Mouse (Mus musculus) neural tube, embryonic 15.5 days (tissue): ENCODE results near the gene Ror2. TPM values are rescaled to one million over a fixed set of nuclear protein-coding genes. Genes with fewer than 3 reads are reported as not detected.

Experiments
- ATAC-seq: fragments of 200-750 bp; cut with Nextera tagmentation; 2 replicates; pipeline ENCODE4 v1.8.0; 2017; ENCODE audit warnings: mild to moderate bottlenecking, moderate TSS enrichment, moderate library complexity; ENCODE audit not compliant: low FRiP score
- H3K27ac ChIP-seq: fragments of 300-500 bp; sonication (generic); replicated peaks from 2 replicates; pipeline ENCODE4 v1.5.1; 2015; ENCODE audit warnings: mild to moderate bottlenecking, inconsistent platforms
- H3K27me3 ChIP-seq: fragments of 300-500 bp; sonication (generic); replicated peaks from 2 replicates; pipeline ENCODE4 v1.6.1; 2015; ENCODE audit warnings: inconsistent platforms
- H3K36me3 ChIP-seq: fragments of 300-500 bp; sonication (generic); 2 replicates; pipeline ENCODE4 v1.6.1; 2015; ENCODE audit warnings: inconsistent platforms
- H3K4me1 ChIP-seq: fragments of 300-500 bp; sonication (generic); 2 replicates; pipeline ENCODE4 v1.6.1; 2015; ENCODE audit warnings: inconsistent platforms
- H3K4me2 ChIP-seq: fragments of 300-500 bp; sonication (generic); 2 replicates; pipeline ENCODE4 v1.6.1; 2015; ENCODE audit warnings: inconsistent platforms, mild to moderate bottlenecking, moderate library complexity
- H3K4me3 ChIP-seq: fragments of 300-500 bp; sonication (generic); replicated peaks from 2 replicates; pipeline ENCODE4 v1.5.1; 2015; ENCODE audit warnings: mild to moderate bottlenecking, inconsistent platforms
- H3K9ac ChIP-seq: fragments of 300-500 bp; sonication (generic); replicated peaks from 2 replicates; pipeline ENCODE4 v1.6.1; 2015; ENCODE audit warnings: mild to moderate bottlenecking, inconsistent platforms
- H3K9me3 ChIP-seq: fragments of 300-500 bp; sonication (generic); replicated peaks from 2 replicates; pipeline ENCODE4 v1.6.1; 2016; ENCODE audit warnings: inconsistent platforms
- WGBS: fragments of 180-500 bp; shearing (Covaris S2); methylation state at CpG from one replicate; pipeline ENCODE4 v1.1.7; 2015; ENCODE audit warnings: mixed read lengths; 5-methylcytosine and 5-hydroxymethylcytosine counted together
- polyA plus RNA-seq: library from polyadenylated mRNA; unstranded; fragments of >200 nt; fragmentation: Nextera tagmentation; extraction: Ambion mirVana; gene quantifications from 2 replicates; pipeline ENCODE4 v1.2.1, GENCODE M21; 2015

Gene Ror2
- polyA plus RNA-seq, 1 experiment from 2014 or later, result 3.4 TPM

DNA sequence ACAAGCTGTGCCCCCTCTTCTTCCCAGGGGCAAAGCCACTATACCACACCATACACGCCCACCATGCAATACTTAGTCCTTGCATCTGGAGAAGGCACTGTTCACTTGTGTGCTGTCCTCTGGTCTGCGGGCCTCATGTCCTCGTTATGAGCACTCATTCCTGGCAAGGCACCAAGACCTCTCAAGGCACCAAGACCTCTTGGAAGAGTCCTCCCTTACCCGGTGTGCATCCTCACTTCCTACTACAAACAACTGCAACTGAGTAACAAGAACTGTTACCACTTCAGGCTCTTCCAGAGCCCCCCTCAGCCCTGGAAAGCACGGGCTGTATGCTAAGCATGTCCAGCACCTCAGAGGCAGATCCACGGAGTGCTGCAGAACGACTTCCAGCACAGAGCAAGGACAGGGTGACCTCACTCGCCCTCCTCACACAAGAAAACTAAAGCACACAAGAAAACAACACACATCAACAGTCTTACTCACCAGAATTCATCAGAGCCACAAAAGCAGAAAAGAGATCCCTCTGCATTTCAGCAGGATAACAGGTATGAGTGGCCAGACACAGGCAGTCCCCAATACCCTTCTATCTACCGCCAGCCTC is 127.4 kb downstream of the Ror2 start:
- H3K4me2 ChIP-seq, result no peak overlapping the region
- H3K36me3 ChIP-seq, result no peaks in the 10 kb centered on the region
- no peaks in the 10 kb centered on the region for H3K27me3 ChIP-seq
- H3K27ac ChIP-seq, result no peak overlapping the region
- no peak overlapping the region for H3K9ac ChIP-seq
- peaks cover 17% of the 10 kb centered on the region for H3K4me1 ChIP-seq
- H3K9me3 ChIP-seq, result no peaks in the 10 kb centered on the region
- no peak overlapping the region for H3K4me3 ChIP-seq
- 81% methylated on average over 9 of the region's 9 CpGs for WGBS
- ATAC-seq, result no peak

DNA sequence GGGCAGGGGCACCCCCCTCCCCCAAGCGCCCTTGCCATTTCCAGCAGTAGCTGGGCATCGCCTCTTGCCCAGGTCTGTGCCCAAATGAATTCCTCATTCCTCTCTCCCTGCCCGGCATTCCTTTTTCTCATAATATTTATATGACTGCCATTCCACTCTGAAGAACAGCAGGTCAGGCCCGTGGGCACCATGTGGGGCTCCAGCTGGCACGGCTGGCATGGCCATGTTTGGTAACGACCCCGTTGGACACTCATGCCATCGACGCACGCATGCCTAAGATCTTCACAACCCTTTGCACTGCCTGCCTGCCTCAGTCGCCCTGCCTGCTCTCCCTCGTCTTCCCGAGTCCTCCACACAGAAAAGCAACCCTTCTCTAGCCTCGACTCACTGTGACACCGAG is 129.0 kb downstream of the Ror2 start:
- no peak overlapping the region for H3K9ac ChIP-seq
- no peak overlapping the region for H3K4me2 ChIP-seq

DNA sequence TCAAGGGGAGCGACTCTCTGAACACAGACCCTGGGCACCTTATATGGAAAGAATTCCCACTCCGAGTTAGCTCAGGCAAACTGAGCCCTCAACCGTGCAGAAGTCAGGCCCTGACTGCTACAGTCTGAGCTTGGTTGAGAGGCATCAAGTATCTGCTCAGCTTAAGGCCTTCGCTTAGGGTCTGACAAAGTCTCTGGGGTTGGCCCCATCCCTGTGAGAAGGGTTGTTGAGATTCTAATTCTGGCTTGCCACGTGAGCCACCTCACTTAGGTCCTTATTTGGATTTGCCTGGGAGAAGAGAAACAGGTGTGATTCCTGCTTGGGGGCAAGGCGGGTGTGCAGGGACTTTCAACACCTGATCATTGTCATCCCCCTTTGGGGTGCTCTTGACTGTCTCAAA is 129.6 kb downstream of the Ror2 start:
- WGBS, result 91% methylated on average over 6 of the region's 6 CpGs
- Histone ChIP-seq H3K27me3 (no peaks in the 10 kb centered on the region), H3K4me1 (peaks cover 11% of the 10 kb centered on the region), H3K27ac (no peak overlapping the region), H3K36me3 (no peaks in the 10 kb centered on the region), H3K9ac (no peak overlapping the region), H3K4me2 (no peak overlapping the region), H3K4me3 (no peak overlapping the region), H3K9me3 (no peaks in the 10 kb centered on the region)
- ATAC-seq, result no peak

More for the DNA sequence above, 129.0 kb downstream of the Ror2 start:
- no peaks in the 10 kb centered on the region for H3K9me3 ChIP-seq
- no peak for ATAC-seq
- 84% methylated on average over 15 of the region's 15 CpGs for WGBS
- H3K4me1 ChIP-seq, result peaks cover 11% of the 10 kb centered on the region
- H3K4me3 ChIP-seq, result no peak overlapping the region
- no peaks in the 10 kb centered on the region for H3K36me3 ChIP-seq
- no peaks in the 10 kb centered on the region for H3K27me3 ChIP-seq
- no peak overlapping the region for H3K27ac ChIP-seq

DNA sequence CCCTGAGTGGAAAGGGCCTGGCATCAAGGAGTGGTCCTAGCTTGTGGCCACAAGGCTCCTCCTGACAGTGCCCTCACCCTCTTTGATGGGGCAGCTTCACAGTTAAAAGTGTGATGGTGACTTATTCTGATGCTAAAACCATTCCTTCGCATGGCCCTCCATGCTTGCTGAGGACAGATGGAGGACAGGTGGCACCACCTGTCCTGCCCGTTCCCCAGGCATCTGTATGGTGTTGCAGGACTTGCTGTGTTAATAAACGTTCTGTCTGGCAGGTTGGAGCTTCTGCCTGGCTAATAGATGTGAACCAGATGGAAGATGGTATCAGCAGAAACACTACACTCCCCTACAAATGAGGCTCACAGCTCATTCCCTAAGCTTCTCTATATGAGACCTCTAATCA is 140.4 kb downstream of the Ror2 start:
- Histone ChIP-seq H3K27me3 (no peaks in the 10 kb centered on the region), H3K9me3 (no peaks in the 10 kb centered on the region), H3K4me1 (peaks cover 10% of the 10 kb centered on the region), H3K4me2 (no peak overlapping the region), H3K4me3 (no peak overlapping the region), H3K36me3 (no peaks in the 10 kb centered on the region), H3K9ac (no peak overlapping the region), H3K27ac (no peak overlapping the region)
- 82% methylated on average over 3 of the region's 3 CpGs for WGBS
- no peak for ATAC-seq

DNA sequence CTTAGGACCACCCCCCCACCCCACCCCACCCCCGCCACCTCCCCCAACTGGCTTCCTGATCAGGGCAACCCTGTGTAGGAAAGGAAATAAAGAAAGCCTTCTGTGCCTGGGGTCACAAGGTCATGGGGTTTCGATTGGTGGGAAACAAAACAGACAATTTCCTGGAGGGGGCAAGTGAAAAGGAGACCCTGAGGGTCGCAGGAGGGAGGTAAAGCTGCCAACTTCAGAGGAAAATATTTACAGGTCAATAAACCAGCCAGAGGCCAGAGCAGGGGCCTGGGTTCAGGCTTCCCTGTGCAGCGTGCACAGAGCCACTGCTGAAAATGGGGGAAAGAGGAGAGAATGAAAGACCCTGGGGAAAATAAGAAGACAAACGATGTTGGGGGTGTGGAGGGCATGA is 142.8 kb downstream of the Ror2 start:
- no peak for ATAC-seq
- Histone ChIP-seq H3K27ac (no peak overlapping the region), H3K36me3 (no peaks in the 10 kb centered on the region), H3K27me3 (no peaks in the 10 kb centered on the region), H3K4me1 (peaks cover 10% of the 10 kb centered on the region), H3K9ac (no peak overlapping the region), H3K4me3 (no peak overlapping the region), H3K9me3 (no peaks in the 10 kb centered on the region), H3K4me2 (no peak overlapping the region)
- WGBS, result 14% methylated on average over 5 of the region's 5 CpGs

DNA sequence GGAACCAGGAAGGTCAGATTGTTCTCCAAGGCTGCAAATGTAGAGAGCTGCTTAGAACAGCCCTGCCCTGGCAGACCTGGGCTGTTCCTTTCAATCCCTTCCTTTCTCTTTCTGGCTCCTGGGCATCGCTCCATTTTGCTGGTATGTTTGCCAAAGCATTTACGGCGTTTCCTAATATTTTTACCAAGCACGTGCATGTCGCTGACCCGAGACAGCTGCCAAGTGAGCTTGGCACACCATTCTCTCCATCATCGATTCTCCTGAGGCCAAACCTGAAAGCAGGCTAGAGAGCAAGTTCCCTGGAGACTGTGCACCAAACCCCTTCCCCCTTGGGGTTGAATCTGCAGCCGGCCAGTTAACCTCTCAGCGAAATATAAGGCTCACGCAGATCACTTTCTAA is 143.7 kb downstream of the Ror2 start:
- no peak overlapping the region for H3K27ac ChIP-seq
- H3K9ac ChIP-seq, result no peak overlapping the region
- no peaks in the 10 kb centered on the region for H3K9me3 ChIP-seq
- no peaks in the 10 kb centered on the region for H3K36me3 ChIP-seq
- 58% methylated on average over 10 of the region's 10 CpGs for WGBS
- H3K27me3 ChIP-seq, result no peaks in the 10 kb centered on the region
- H3K4me3 ChIP-seq, result no peak overlapping the region
- no peak overlapping the region for H3K4me2 ChIP-seq
- peaks cover 10% of the 10 kb centered on the region for H3K4me1 ChIP-seq
- ATAC-seq, result no peak

DNA sequence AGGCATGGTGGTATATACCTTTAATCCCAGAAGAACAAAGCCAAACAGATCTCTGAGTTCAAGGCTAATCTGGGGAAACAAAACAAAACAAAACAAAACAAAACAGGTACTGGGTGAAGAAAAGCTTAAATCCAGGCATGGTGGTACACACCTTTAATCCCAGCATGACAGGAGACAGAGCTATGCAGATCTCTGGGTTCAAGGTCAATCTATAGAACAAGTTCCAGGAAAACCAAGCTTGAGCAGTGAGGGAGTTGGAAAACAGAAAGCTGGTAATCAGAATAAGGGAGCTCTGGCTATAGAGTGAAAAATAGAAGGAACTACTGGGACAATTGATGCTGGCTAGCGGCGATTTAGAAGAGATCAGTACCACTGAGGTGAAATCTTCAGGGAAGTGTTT is 145.6 kb downstream of the Ror2 start:
- Histone ChIP-seq H3K9ac (no peak overlapping the region), H3K36me3 (no peaks in the 10 kb centered on the region), H3K9me3 (no peaks in the 10 kb centered on the region), H3K4me3 (no peak overlapping the region), H3K4me1 (peaks cover 10% of the 10 kb centered on the region), H3K27ac (no peak overlapping the region), H3K4me2 (no peak overlapping the region), H3K27me3 (no peaks in the 10 kb centered on the region)
- ATAC-seq, result no peak
- WGBS, result 88% methylated on average over 2 of the region's 2 CpGs

DNA sequence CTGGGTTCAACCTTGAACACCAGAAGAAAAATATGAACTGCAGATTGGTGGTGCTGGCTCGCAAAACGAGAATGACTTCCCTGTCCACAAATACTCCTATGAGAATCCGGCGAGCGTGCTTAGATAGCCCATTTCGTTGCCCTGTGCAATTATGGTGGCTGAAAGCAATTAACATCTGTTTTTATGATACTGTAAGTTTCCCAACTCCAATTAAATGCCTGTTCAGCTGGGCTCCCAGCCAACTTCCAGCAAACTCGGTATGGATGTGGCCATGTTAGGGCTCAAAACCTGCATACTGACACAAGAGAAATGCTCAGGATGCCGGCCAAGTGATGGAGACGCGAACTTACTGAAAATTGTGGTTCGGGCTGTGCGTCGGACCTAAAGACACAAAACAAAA is 155.4 kb downstream of the Ror2 start:
- ATAC-seq, result peak; percentile 79; the same call in 1 of the 2 replicates
- WGBS, result 54% methylated on average over 13 of the region's 13 CpGs

DNA sequence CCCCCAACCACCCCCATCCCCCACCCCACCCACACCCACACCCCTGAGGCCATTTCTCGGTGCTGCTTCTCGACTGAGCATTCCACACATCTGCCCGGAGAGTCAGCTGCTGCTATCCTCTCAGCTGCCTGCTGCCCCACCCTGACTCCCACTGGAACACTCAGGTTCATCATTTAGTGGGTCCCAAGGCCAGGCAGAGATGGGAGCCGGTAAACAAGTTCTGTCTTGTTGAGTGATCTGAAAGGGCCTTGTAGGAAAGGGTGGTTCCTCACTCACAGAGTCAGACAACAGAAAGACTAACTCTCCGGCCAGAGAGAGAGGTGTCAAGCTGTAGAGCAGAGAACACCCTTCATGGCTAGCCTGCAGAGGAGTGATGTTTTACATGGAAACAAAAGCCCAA is 155.9 kb downstream of the Ror2 start:
- Histone ChIP-seq H3K27ac (no peak overlapping the region), H3K4me2 (no peak overlapping the region), H3K4me1 (0 out of 2 replicates have a peak, but pooled peaks cover 13% of the 10 kb centered on the region), H3K9ac (no peak overlapping the region), H3K36me3 (no peaks in the 10 kb centered on the region), H3K9me3 (no peaks in the 10 kb centered on the region), H3K4me3 (no peak overlapping the region), H3K27me3 (no peaks in the 10 kb centered on the region)
- 69% methylated on average over 5 of the region's 5 CpGs for whole genome bisulfite sequencing
- ATAC-seq, result peak; percentile 11; the same call in 1 of the 2 replicates

More for the DNA sequence above, 155.4 kb downstream of the Ror2 start:
- no peak overlapping the region for H3K4me2 ChIP-seq
- no peak overlapping the region for H3K9ac ChIP-seq
- no peaks in the 10 kb centered on the region for H3K9me3 ChIP-seq
- H3K36me3 ChIP-seq, result no peaks in the 10 kb centered on the region
- H3K27me3 ChIP-seq, result no peaks in the 10 kb centered on the region
- H3K27ac ChIP-seq, result no peak overlapping the region; the same call in 1 of the 2 replicates
- 0 out of 2 replicates have a peak, but pooled peaks cover 13% of the 10 kb centered on the region for H3K4me1 ChIP-seq
- H3K4me3 ChIP-seq, result no peak overlapping the region

DNA sequence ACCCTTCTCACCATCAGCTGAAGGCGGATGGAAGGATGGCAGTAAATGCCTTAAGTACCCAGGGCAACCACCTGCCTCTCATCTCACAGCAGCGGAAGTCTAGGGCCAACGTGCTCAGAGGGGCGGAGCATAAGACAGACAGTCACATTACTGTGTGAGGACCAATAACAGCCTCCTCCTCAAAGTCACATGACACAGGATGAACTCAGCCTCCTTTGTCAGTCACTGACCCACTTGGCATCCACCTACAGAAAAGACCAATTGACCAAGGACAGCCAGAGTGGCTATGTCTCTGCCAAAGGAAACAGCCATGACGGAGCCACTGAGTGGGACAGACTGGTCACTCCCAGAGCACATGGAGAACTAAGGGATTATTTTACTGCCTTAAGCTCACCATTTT is 160.3 kb downstream of the Ror2 start:
- H3K4me1 ChIP-seq, result peaks cover 18% of the 10 kb centered on the region
- H3K9ac ChIP-seq, result no peak overlapping the region
- 79% methylated on average over 5 of the region's 5 CpGs for WGBS
- ATAC-seq, result no peak
- no peaks in the 10 kb centered on the region for H3K9me3 ChIP-seq
- H3K27me3 ChIP-seq, result no peaks in the 10 kb centered on the region
- no peak overlapping the region for H3K4me2 ChIP-seq
- H3K36me3 ChIP-seq, result no peaks in the 10 kb centered on the region
- H3K27ac ChIP-seq, result no peak overlapping the region
- H3K4me3 ChIP-seq, result no peak overlapping the region

DNA sequence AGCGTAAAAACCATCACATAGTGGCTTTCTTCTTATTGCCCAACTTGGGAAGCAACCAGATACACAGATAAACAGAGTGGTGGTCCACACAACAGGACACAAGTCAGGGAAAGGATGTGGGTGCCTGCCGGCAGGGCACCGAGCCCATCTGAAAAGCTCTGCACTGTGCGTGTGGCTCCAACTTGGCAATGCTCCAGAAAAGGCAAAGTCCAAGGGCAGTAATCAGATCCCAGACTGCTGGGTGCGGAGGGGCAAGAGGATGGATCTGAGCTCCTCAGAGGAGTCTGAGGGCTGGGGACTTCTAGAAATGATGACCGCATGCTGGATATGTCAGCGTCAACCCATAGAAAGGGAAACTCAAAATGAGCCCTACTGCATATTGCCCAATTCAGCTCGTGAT is 163.8 kb downstream of the Ror2 start:
- no peak for ATAC-seq
- Histone ChIP-seq H3K27ac (no peak overlapping the region), H3K36me3 (no peaks in the 10 kb centered on the region), H3K4me3 (no peak overlapping the region), H3K27me3 (no peaks in the 10 kb centered on the region), H3K4me1 (peaks cover 21% of the 10 kb centered on the region), H3K9me3 (no peaks in the 10 kb centered on the region), H3K4me2 (no peak overlapping the region), H3K9ac (no peak overlapping the region)
- whole genome bisulfite sequencing, result 74% methylated on average over 8 of the region's 8 CpGs

DNA sequence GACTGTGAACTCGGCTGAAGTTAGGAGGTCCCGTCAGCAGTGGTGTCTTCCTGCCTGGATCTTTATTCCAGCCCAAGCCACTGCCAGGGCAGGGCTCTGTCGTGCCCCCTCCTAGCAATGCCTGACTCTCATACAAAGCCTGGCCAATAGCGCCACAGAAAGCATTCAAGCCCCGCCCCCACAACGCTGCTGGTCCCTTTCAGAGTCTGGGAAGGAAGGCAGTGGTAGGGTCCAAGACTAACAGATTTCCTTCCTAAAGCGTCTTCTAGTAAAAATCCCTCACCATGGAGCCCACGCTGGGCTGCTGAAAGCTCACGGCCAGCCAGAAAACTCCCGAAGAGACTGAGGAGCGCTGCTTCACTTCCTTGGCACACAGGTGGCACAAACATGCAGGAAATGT is 165.0 kb downstream of the Ror2 start:
- Histone ChIP-seq H3K4me2 (peak overlapping the region; percentile 36), H3K4me3 (no peak overlapping the region), H3K9ac (no peak overlapping the region), H3K27ac (peak overlapping the region; percentile 35), H3K4me1 (peaks cover 21% of the 10 kb centered on the region), H3K36me3 (no peaks in the 10 kb centered on the region), H3K27me3 (no peaks in the 10 kb centered on the region), H3K9me3 (no peaks in the 10 kb centered on the region)
- ATAC-seq, result no peak
- 28% methylated on average over 11 of the region's 11 CpGs for WGBS
